Mouse (Mus musculus) intestine, embryonic 14.5 days (tissue): ENCODE measurements around the gene Irgq. TPM values are rescaled to one million over a fixed set of nuclear protein-coding genes. Genes with fewer than 3 reads are reported as not detected.
"Not testable (repeated sequence)": the region's sequence is repeated elsewhere in the genome, so short reads cannot be mapped to it uniquely, and the experiment has no call there.

Experiments used
- ATAC-seq: fragments of 200-750 bp; cut with Nextera tagmentation; replicated peaks from 2 replicates; pipeline ENCODE4 v1.8.0; 2017; ENCODE audit warnings: low read depth, moderate number of reproducible peaks, moderate TSS enrichment, moderate library complexity; ENCODE audit not compliant: low FRiP score, low TSS enrichment
- DNase-seq: peaks from one replicate; pipeline ENCODE4 v3.0.0-alpha.2; 2018; ENCODE audit warnings: low spot score
- H3K27ac ChIP-seq: fragments of 300-500 bp; sonication (generic); 2 replicates; pipeline ENCODE4 v1.5.1; 2014; ENCODE audit warnings: low read depth, mild to moderate bottlenecking, control low read depth
- H3K27me3 ChIP-seq: fragments of 300-500 bp; sonication (generic); replicated peaks from 2 replicates; pipeline ENCODE4 v1.6.1; 2014; ENCODE audit warnings: low read length, control low read depth; ENCODE audit not compliant: control insufficient read depth, insufficient read depth
- H3K36me3 ChIP-seq: fragments of 300-500 bp; sonication (generic); 2 replicates; pipeline ENCODE4 v1.6.1; 2014; ENCODE audit warnings: low read length, control low read depth; ENCODE audit not compliant: control insufficient read depth, insufficient read depth
- H3K4me1 ChIP-seq: fragments of 300-500 bp; sonication (generic); replicated peaks from 2 replicates; pipeline ENCODE4 v1.6.1; 2014; ENCODE audit warnings: low read length, control low read depth, mixed read lengths; ENCODE audit not compliant: control insufficient read depth, insufficient read depth
- H3K4me2 ChIP-seq: fragments of 300-500 bp; sonication (generic); 2 replicates; pipeline ENCODE4 v1.6.1; 2014; ENCODE audit warnings: low read length
- H3K4me3 ChIP-seq: fragments of 300-500 bp; sonication (generic); 2 replicates; pipeline ENCODE4 v1.5.1; 2014; ENCODE audit warnings: low read depth, low read length, control low read depth, mixed read lengths
- H3K9ac ChIP-seq: fragments of 300-500 bp; sonication (generic); 2 replicates; pipeline ENCODE4 v1.6.1; 2014; ENCODE audit warnings: mild to moderate bottlenecking, low read length
- H3K9me3 ChIP-seq: fragments of 300-500 bp; sonication (generic); 2 replicates; pipeline ENCODE4 v1.6.1; 2016; ENCODE audit warnings: low read length, control low read depth; ENCODE audit not compliant: control insufficient read depth
- WGBS: fragments of 180-500 bp; shearing (Covaris S2); extraction: QIAGEN DNeasy Blood & Tissue Kit; methylation state at CpG from one replicate; pipeline ENCODE4 v1.1.7; 2014; 5-methylcytosine and 5-hydroxymethylcytosine counted together
- polyA plus RNA-seq: library from polyadenylated mRNA; unstranded; fragments of >200 nt; fragmentation: Nextera tagmentation; extraction: Ambion mirVana; gene quantifications from 2 replicates; pipeline ENCODE4 v1.2.1, GENCODE M21; 2014

Irgq gene
- 6.3 and 7.3 TPM in 2 replicates for polyA plus RNA-seq

GRCm38 (mm10) chr7:24530062-24530931 is at the start of gene Irgq:
TSS of gene Irgq (plus strand) at chr7:24530689.
- ATAC-seq (peak; percentile 95), DNase-seq (peak; percentile 99)
- peaks cover 16% of the 10 kb centered on the region for H3K36me3 ChIP-seq
- peak within 1 kb of the TSS; percentile 82 for H3K4me3 ChIP-seq
- peaks cover 15% of the 10 kb centered on the region for H3K4me1 ChIP-seq
- H3K9ac ChIP-seq: peak within 1 kb of the TSS; percentile 75
- H3K27ac ChIP-seq: peak within 1 kb of the TSS; percentile 88
- WGBS: under 1% methylated on average over 44 of the region's 44 CpGs
- peak within 1 kb of the TSS; percentile 93 for H3K4me2 ChIP-seq
- H3K9me3 ChIP-seq: no peaks in the 10 kb centered on the region
- H3K27me3 ChIP-seq: 0 out of 2 replicates have a peak, but pooled peaks cover 3% of the 10 kb centered on the region

GRCm38 (mm10) chr7:24480986-24481473 is 49.5 kb upstream of the Irgq start:
- no peak for ATAC-seq
- Histone ChIP-seq H3K27ac (no peak overlapping the region), H3K4me1 (no peaks in the 10 kb centered on the region), H3K4me3 (peak overlapping the region; percentile 47), H3K4me2 (peak overlapping the region; percentile 57), H3K9ac (peak overlapping the region; percentile 59; the same call in 1 of the 2 replicates), H3K27me3 (peaks cover 16% of the 10 kb centered on the region), H3K36me3 (no peaks in the 10 kb centered on the region), H3K9me3 (0 out of 2 replicates have a peak, but pooled peaks cover 2% of the 10 kb centered on the region)
- 11% methylated on average over 13 of the region's 14 CpGs for WGBS
- no peak for DNase-seq

GRCm38 (mm10) chr7:24481474-24482207 is 48.8 kb upstream of the Irgq start, which contains the start of gene Cadm4:
TSS of gene Cadm4 (plus strand) at chr7:24482023.
- Histone ChIP-seq H3K4me1 (no peaks in the 10 kb centered on the region), H3K4me2 (peak within 1 kb of the TSS; percentile 57), H3K9me3 (0 out of 2 replicates have a peak, but pooled peaks cover 2% of the 10 kb centered on the region), H3K9ac (peak within 1 kb of the TSS; percentile 59), H3K4me3 (peak within 1 kb of the TSS; percentile 47), H3K27me3 (peaks cover 16% of the 10 kb centered on the region), H3K27ac (no peak within 1 kb of the TSS), H3K36me3 (no peaks in the 10 kb centered on the region)
- WGBS: under 1% methylated on average over 56 of the region's 83 CpGs
- DNase-seq: peak; percentile 97
- ATAC-seq: peak; percentile 87

- peak overlapping the region; percentile 59 for H3K9ac ChIP-seq
- H3K27ac ChIP-seq: no peak overlapping the region
- no peak for DNase-seq
- peak overlapping the region; percentile 57 for H3K4me2 ChIP-seq
- 1% methylated on average over 19 of the region's 38 CpGs for WGBS
- ATAC-seq: no peak
- H3K9me3 ChIP-seq: 0 out of 2 replicates have a peak, but pooled peaks cover 2% of the 10 kb centered on the region
- H3K4me1 ChIP-seq: no peaks in the 10 kb centered on the region
- peak overlapping the region; percentile 47 for H3K4me3 ChIP-seq
- H3K27me3 ChIP-seq: peaks cover 16% of the 10 kb centered on the region
- no peaks in the 10 kb centered on the region for H3K36me3 ChIP-seq
Measured at GRCm38 (mm10) chr7:24482208-24483020, 48.1 kb upstream of the Irgq start.

GRCm38 (mm10) chr7:24483291-24483690 is 47.2 kb upstream of the Irgq start:
- not testable (repeated sequence) for H3K36me3 ChIP-seq, H3K4me3 ChIP-seq, H3K4me1 ChIP-seq, H3K4me2 ChIP-seq, H3K27ac ChIP-seq, H3K9ac ChIP-seq, ATAC-seq, DNase-seq, H3K9me3 ChIP-seq
- WGBS: 56% methylated on average over 6 of the region's 6 CpGs
- H3K27me3 ChIP-seq: peaks cover 16% of the 10 kb centered on the region

GRCm38 (mm10) chr7:24485481-24485880 is 45.0 kb upstream of the Irgq start:
- DNase-seq (no peak), ATAC-seq (no peak)
- no peak overlapping the region for H3K4me3 ChIP-seq
- H3K27ac ChIP-seq: no peak overlapping the region
- no peaks in the 10 kb centered on the region for H3K36me3 ChIP-seq
- peaks cover 16% of the 10 kb centered on the region for H3K27me3 ChIP-seq
- no peak overlapping the region for H3K9ac ChIP-seq
- WGBS: 82% methylated on average over 9 of the region's 9 CpGs
- H3K9me3 ChIP-seq: no peaks in the 10 kb centered on the region
- H3K4me1 ChIP-seq: no peaks in the 10 kb centered on the region
- H3K4me2 ChIP-seq: no peak overlapping the region

GRCm38 (mm10) chr7:24486654-24487130 is 43.8 kb upstream of the Irgq start:
- Histone ChIP-seq H3K27me3 (peaks cover 12% of the 10 kb centered on the region; the same call in 1 of the 2 replicates), H3K36me3 (no peaks in the 10 kb centered on the region), H3K4me3 (no peak overlapping the region), H3K9ac (no peak overlapping the region), H3K27ac (no peak overlapping the region), H3K4me2 (no peak overlapping the region), H3K9me3 (no peaks in the 10 kb centered on the region), H3K4me1 (no peaks in the 10 kb centered on the region)
- 46% methylated on average over 9 of the region's 9 CpGs for WGBS
- ATAC-seq: no peak
- no peak for DNase-seq
